Mouse (Mus musculus) hindbrain, postnatal 0 days (tissue): ENCODE results near the gene Lrcol1. TPM values are rescaled to one million over a fixed set of nuclear protein-coding genes. Genes with fewer than 3 reads are reported as not detected.

Source experiments
- ATAC-seq: fragments of 200-750 bp; cut with Nextera tagmentation; 2 replicates; pipeline ENCODE4 v1.8.0; 2017; ENCODE audit warnings: mild to moderate bottlenecking, moderate TSS enrichment, moderate library complexity
- DNase-seq: peaks from one replicate; pipeline ENCODE4 v3.0.0-alpha.2; 2015; ENCODE audit warnings: low spot score
- H3K27ac ChIP-seq: fragments of 300-500 bp; sonication (generic); 2 replicates; pipeline ENCODE4 v1.5.1; 2014; ENCODE audit warnings: mild to moderate bottlenecking
- H3K27me3 ChIP-seq: fragments of 300-500 bp; sonication (generic); 2 replicates; pipeline ENCODE4 v1.6.1; 2014; ENCODE audit warnings: low read length, mixed read lengths; ENCODE audit not compliant: insufficient read depth
- H3K36me3 ChIP-seq: fragments of 300-500 bp; sonication (generic); 2 replicates; pipeline ENCODE4 v1.6.1; 2014; ENCODE audit warnings: low read length, mixed read lengths; ENCODE audit not compliant: insufficient read depth
- H3K4me1 ChIP-seq: fragments of 300-500 bp; sonication (generic); 2 replicates; pipeline ENCODE4 v1.6.1; 2014; ENCODE audit warnings: antibody characterized with exemption, low read length, mixed read lengths; ENCODE audit not compliant: insufficient read depth
- H3K4me2 ChIP-seq: fragments of 300-500 bp; sonication (generic); 2 replicates; pipeline ENCODE4 v1.6.1; 2014; ENCODE audit warnings: low read depth, mild to moderate bottlenecking, low read length, moderate library complexity, mixed read lengths
- H3K4me3 ChIP-seq: fragments of 300-500 bp; sonication (generic); 2 replicates; pipeline ENCODE4 v1.5.1; 2014; ENCODE audit warnings: low read length
- H3K9ac ChIP-seq: fragments of 300-500 bp; sonication (generic); replicated peaks from 2 replicates; pipeline ENCODE4 v1.6.1; 2014; ENCODE audit warnings: mild to moderate bottlenecking, low read length, moderate library complexity, mixed read lengths
- H3K9me3 ChIP-seq: fragments of 300-500 bp; sonication (generic); 2 replicates; pipeline ENCODE4 v1.6.1; 2016; ENCODE audit warnings: low read length, mixed read lengths
- CTCF ChIP-seq: IDR thresholded peaks from 2 replicates; pipeline ENCODE4 v1.5.1; 2016; ENCODE audit warnings: antibody characterized with exemption, control low read depth, low read depth
- WGBS: fragments of 180-500 bp; shearing (Covaris S2); extraction: QIAGEN DNeasy Blood & Tissue Kit; methylation state at CpG from one replicate; pipeline ENCODE4 v1.1.7; 2014; 5-methylcytosine and 5-hydroxymethylcytosine counted together
- polyA plus RNA-seq: library from polyadenylated mRNA; unstranded; fragments of >200 nt; fragmentation: Nextera tagmentation; extraction: Ambion mirVana; gene quantifications from 2 replicates; pipeline ENCODE4 v1.2.1, GENCODE M21; 2015
- total RNA-seq: library from RNA; depleted of rRNA; stranded (reverse); fragments of >200 nt; gene quantifications from 2 replicates; pipeline ENCODE4 v1.2.3, GENCODE M21; 2014; rRNA removed

Lrcol1 gene
- total and polyA plus RNA-seq, 2 experiments from 2014 or later, result 0.28 TPM; not detected in 1

DNA sequence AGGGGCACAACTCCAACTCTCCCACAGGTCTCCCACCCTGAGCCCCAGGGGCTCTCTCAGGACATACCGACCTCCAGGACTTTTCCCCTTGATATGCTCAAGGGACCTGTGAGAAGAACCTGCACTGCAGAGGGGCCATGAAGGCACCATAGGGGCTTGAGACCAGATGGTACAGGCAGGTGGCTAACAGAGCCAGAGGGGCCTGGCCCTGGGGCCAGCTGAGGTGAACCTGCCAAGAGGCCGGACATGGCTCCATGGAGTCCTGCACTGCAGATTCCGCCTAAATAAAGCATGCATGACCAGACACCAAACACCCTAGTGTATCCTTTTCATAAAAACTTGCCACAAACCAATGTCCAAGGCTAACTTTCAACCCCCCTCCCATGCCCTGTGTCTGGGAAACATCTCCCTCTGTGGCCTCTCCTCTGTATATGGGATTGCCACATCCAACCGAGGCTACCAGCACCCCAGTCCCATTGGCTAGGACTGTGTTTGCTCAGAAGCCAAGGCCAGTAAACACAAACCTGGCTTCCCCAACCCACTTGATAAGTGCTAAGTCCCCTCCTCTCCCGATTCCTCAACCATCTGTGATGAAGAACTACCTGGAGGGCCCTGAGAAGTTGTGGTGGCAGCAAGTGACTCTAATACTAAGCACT, 50.6 kb downstream of the Lrcol1 start:
- H3K27ac ChIP-seq, result no peak overlapping the region
- H3K36me3 ChIP-seq, result no peaks in the 10 kb centered on the region
- no peak overlapping the region for H3K4me3 ChIP-seq
- H3K4me2 ChIP-seq, result no peak overlapping the region
- DNase-seq (no peak), ATAC-seq (no peak)
- no peaks in the 10 kb centered on the region for H3K4me1 ChIP-seq
- no peaks in the 10 kb centered on the region for H3K9me3 ChIP-seq
- TF ChIP-seq CTCF, result no peak
- H3K27me3 ChIP-seq, result no peaks in the 10 kb centered on the region
- WGBS, result 76% methylated on average over 5 of the region's 5 CpGs
- H3K9ac ChIP-seq, result no peak overlapping the region

DNA sequence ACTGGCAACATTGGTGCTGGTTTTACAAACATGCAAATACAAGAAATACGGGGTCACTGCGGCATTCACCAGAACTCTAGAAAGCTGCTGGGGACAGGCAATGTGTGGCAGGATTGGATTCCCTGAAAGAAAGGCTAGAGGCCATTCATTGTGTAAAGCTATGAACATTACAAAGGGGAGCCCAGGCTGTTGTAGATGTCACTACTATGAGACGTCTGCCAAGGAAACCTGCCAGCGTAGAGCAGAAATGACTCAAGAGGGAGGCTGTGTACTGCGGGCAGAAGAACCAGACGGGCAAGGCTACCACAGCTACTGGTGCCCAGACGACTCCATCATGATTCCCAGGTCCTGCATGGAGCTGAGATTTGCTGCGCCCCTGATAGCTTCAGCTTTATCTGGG, 56.6 kb downstream of the Lrcol1 start:
- Histone ChIP-seq H3K36me3 (no peaks in the 10 kb centered on the region), H3K27ac (no peak overlapping the region), H3K4me1 (no peaks in the 10 kb centered on the region), H3K9ac (no peak overlapping the region), H3K4me3 (no peak overlapping the region), H3K27me3 (no peaks in the 10 kb centered on the region), H3K4me2 (no peak overlapping the region), H3K9me3 (no peaks in the 10 kb centered on the region)
- WGBS, result 71% methylated on average over 8 of the region's 8 CpGs
- no peak for ATAC-seq
- no peak for TF ChIP-seq CTCF
- DNase-seq, result no peak

DNA sequence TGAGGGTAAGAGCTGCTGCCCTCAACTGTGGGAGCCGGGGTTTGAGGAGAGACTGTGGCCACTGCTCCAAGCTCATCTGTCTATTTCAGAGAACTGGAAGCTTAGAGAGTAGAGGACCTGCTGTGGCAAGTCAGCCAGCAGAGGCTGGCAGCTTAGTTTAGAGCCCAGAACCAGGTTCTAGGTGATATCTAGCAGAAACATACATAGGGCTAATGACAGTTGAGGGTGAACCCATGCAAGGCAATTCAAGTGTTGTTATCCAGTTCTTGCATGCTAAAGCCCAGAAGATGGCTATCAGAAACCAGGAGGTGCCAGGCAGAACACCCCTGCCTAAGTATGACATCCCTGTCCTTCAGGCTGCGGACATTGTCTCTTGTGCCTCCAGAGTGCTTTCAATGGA, 58.0 kb downstream of the Lrcol1 start:
- Histone ChIP-seq H3K4me3 (no peak overlapping the region), H3K27me3 (no peaks in the 10 kb centered on the region), H3K4me2 (no peak overlapping the region), H3K4me1 (0 out of 2 replicates have a peak, but pooled peaks cover 4% of the 10 kb centered on the region), H3K9ac (no peak overlapping the region), H3K36me3 (no peaks in the 10 kb centered on the region), H3K9me3 (no peaks in the 10 kb centered on the region), H3K27ac (no peak overlapping the region)
- no peak for TF ChIP-seq CTCF
- DNase-seq (no peak), ATAC-seq (no peak)
- 93% methylated on average over 2 of the region's 2 CpGs for WGBS

DNA sequence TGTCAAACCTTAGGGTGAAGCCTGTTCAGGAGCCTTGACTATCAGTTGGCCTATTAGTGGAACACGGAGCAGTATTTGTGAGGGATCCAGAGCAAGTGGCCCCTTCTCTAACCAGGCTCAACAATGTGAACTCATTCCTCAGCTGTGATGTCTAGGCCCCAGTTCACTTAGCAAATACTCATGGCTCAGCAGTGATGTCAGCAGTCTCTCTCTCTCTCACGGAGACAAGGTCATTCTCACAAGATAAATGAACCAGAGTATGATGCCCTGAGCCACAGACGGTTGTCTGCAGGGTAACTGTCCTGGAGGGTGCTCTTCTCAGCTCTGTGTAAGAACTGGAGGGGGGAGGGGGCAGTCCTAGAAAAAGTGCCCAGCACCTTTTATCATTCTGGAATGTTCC, 59.4 kb downstream of the Lrcol1 start:
- DNase-seq, result no peak
- ATAC-seq, result no peak
- H3K27me3 ChIP-seq, result no peaks in the 10 kb centered on the region
- no peak overlapping the region for H3K4me3 ChIP-seq
- TF ChIP-seq CTCF, result no peak
- H3K36me3 ChIP-seq, result no peaks in the 10 kb centered on the region
- H3K9me3 ChIP-seq, result no peaks in the 10 kb centered on the region
- H3K4me2 ChIP-seq, result no peak overlapping the region
- H3K27ac ChIP-seq, result no peak overlapping the region
- H3K9ac ChIP-seq, result no peak overlapping the region
- H3K4me1 ChIP-seq, result 0 out of 2 replicates have a peak, but pooled peaks cover 4% of the 10 kb centered on the region
- 56% methylated on average over 3 of the region's 3 CpGs for WGBS

Other genes with a start within 250 kb of the Lrcol1 start
- gene Plcxd1, start 244.8 kb upstream of the Lrcol1 start, total RNA-seq, result 14.4 and 22.8 TPM in 2 replicates
- 8.6 and 8.7 TPM in 2 replicates for gene Plcxd1, start 244.8 kb upstream of the Lrcol1 start, polyA plus RNA-seq
- gene Gtpbp6, start 236.5 kb upstream of the Lrcol1 start, total RNA-seq, result 77.1 and 90.3 TPM in 2 replicates
- 55.9 and 61.6 TPM in 2 replicates for gene Gtpbp6, start 236.5 kb upstream of the Lrcol1 start, polyA plus RNA-seq
- 6.1 and 7.2 TPM in 2 replicates for gene Zfp605, start 234.6 kb upstream of the Lrcol1 start, total RNA-seq
- gene Zfp605, start 234.6 kb upstream of the Lrcol1 start, polyA plus RNA-seq, result 14.3 and 14.5 TPM in 2 replicates
- 49.5 and 66.3 TPM in 2 replicates for gene Chfr, start 208.9 kb upstream of the Lrcol1 start, total RNA-seq
- gene Chfr, start 208.9 kb upstream of the Lrcol1 start, polyA plus RNA-seq, result 52.3 and 55.8 TPM in 2 replicates
- gene Golga3, start 168.0 kb upstream of the Lrcol1 start, total RNA-seq, result 13.9 and 15.9 TPM in 2 replicates
- gene Golga3, start 168.0 kb upstream of the Lrcol1 start, polyA plus RNA-seq, result 17.2 and 18.0 TPM in 2 replicates
- gene Ankle2, start 113.7 kb upstream of the Lrcol1 start, total RNA-seq, result 21.2 and 25.0 TPM in 2 replicates
- gene Ankle2, start 113.7 kb upstream of the Lrcol1 start, polyA plus RNA-seq, result 19.6 and 20.5 TPM in 2 replicates
- 117 and 129 TPM in 2 replicates for gene Pgam5, start 74.8 kb upstream of the Lrcol1 start, total RNA-seq
- 95.4 and 106 TPM in 2 replicates for gene Pgam5, start 74.8 kb upstream of the Lrcol1 start, polyA plus RNA-seq
- 14.3 and 17.0 TPM in 2 replicates for gene Pxmp2, start 58.5 kb upstream of the Lrcol1 start, total RNA-seq
- 19.5 and 20.8 TPM in 2 replicates for gene Pxmp2, start 58.5 kb upstream of the Lrcol1 start, polyA plus RNA-seq
- gene Pole, start 58.4 kb upstream of the Lrcol1 start, total RNA-seq, result 15.8 and 17.1 TPM in 2 replicates
- gene Pole, start 58.4 kb upstream of the Lrcol1 start, polyA plus RNA-seq, result 4.8 and 6.5 TPM in 2 replicates
- gene P2rx2, start 1.5 kb upstream of the Lrcol1 start, total RNA-seq, result 11.9 and 12.8 TPM in 2 replicates
- 11.5 and 11.8 TPM in 2 replicates for gene P2rx2, start 1.5 kb upstream of the Lrcol1 start, polyA plus RNA-seq
- 38.0 and 41.1 TPM in 2 replicates for gene Fbrsl1, start 103.8 kb downstream of the Lrcol1 start, total RNA-seq
- 15.4 and 18.8 TPM in 2 replicates for gene Fbrsl1, start 103.8 kb downstream of the Lrcol1 start, polyA plus RNA-seq
- 26.7 and 27.8 TPM in 2 replicates for gene Galnt9, start 199.6 kb downstream of the Lrcol1 start, total RNA-seq
- 16.4 and 19.8 TPM in 2 replicates for gene Galnt9, start 199.6 kb downstream of the Lrcol1 start, polyA plus RNA-seq